Mouse (Mus musculus) hindbrain, embryonic 11.5 days (tissue): ENCODE measurements around the gene St3gal2. TPM values are rescaled to one million over a fixed set of nuclear protein-coding genes. Genes with fewer than 3 reads are reported as not detected.

Source experiments
- polyA plus RNA-seq: library from polyadenylated mRNA; unstranded; fragments of >200 nt; fragmentation: Nextera tagmentation; extraction: Ambion mirVana; gene quantifications from 2 replicates; pipeline ENCODE4 v1.2.1, GENCODE M21; 2014

The St3gal2 gene
- polyA plus RNA-seq, 1 experiment from 2014 or later, result 11.8 TPM

Other genes with a start within 250 kb of the St3gal2 start
- 10.5 and 10.8 TPM in 2 replicates for gene Mtss1l, start 198.4 kb upstream of the St3gal2 start, polyA plus RNA-seq
- 0.19 and 1.4 TPM in 2 replicates for gene Il34, start 114.0 kb upstream of the St3gal2 start, polyA plus RNA-seq
- gene Cog4, start 73.3 kb upstream of the St3gal2 start, polyA plus RNA-seq, result 66.9 and 67.6 TPM in 2 replicates
- gene Sf3b3, start 73.1 kb upstream of the St3gal2 start, polyA plus RNA-seq, result 161 and 190 TPM in 2 replicates
- gene Fuk, start 17.4 kb upstream of the St3gal2 start, polyA plus RNA-seq, result 4.5 and 5.0 TPM in 2 replicates
- gene Ddx19a, start 77.9 kb downstream of the St3gal2 start, polyA plus RNA-seq, result 29.8 and 32.8 TPM in 2 replicates
- 6.0 and 7.2 TPM in 2 replicates for gene Ddx19b, start 111.8 kb downstream of the St3gal2 start, polyA plus RNA-seq
- 64.5 and 74.6 TPM in 2 replicates for gene Aars, start 113.2 kb downstream of the St3gal2 start, polyA plus RNA-seq
- 15.0 and 21.6 TPM in 2 replicates for gene Exosc6, start 136.4 kb downstream of the St3gal2 start, polyA plus RNA-seq
- gene Clec18a, start 172.5 kb downstream of the St3gal2 start, polyA plus RNA-seq, result 0.52 and 0.88 TPM in 2 replicates
- gene Pdpr, start 174.7 kb downstream of the St3gal2 start, polyA plus RNA-seq, result 5.2 and 6.4 TPM in 2 replicates